Mouse (Mus musculus) C2C12 (cell line): Measurements from ENCODE around the gene Rcl1.

Source experiments
- CEBPB ChIP-seq: IDR thresholded peaks from one replicate; pipeline ENCODE4 v1.6.1; 2011; ENCODE audit warnings: low read depth, mild to moderate bottlenecking, control low read depth, moderate library complexity
- CTCF ChIP-seq: IDR thresholded peaks from one replicate; pipeline ENCODE4 v1.5.1; 2011; ENCODE audit not compliant: control insufficient read depth, insufficient read depth, insufficient read length
- FOSL1 ChIP-seq: IDR thresholded peaks from one replicate; pipeline ENCODE4 v1.8.0; 2011; ENCODE audit warnings: mild to moderate bottlenecking, low read length; ENCODE audit not compliant: poor library complexity, insufficient read depth, severe bottlenecking
- MAX ChIP-seq: IDR thresholded peaks from one replicate; pipeline ENCODE4 v1.6.1; 2011; ENCODE audit warnings: mild to moderate bottlenecking, control low read depth
- MYOG ChIP-seq: IDR thresholded peaks from one replicate; pipeline ENCODE4 v1.6.1; 2011; ENCODE audit not compliant: control insufficient read depth, insufficient read length; ENCODE audit errors: extremely low read depth
- USF1 ChIP-seq: IDR thresholded peaks from one replicate; pipeline ENCODE4 v1.6.1; 2011; ENCODE audit warnings: low read depth, mild to moderate bottlenecking, control low read depth, moderate library complexity

- TF ChIP-seq CTCF (peak; percentile 83), USF1 (peak; percentile 100), MAX (no peak), MYOG (no peak), FOSL1 (no peak), CEBPB (no peak)
Measured at GRCm38 (mm10) chr19:29063577-29064363, 37.4 kb upstream of the Rcl1 start.
